Mouse (Mus musculus): ENCODE measurements around the gene Tnfsf11.

The Tnfsf11 gene

GRCm38 (mm10) chr14:78287906-78288800, 19.7 kb downstream of the Tnfsf11 start:
- DNase-seq (ENCODE audit: low read depth, low spot score) = peak; percentile 64

GRCm38 (mm10) chr14:78286011-78286548, 21.8 kb downstream of the Tnfsf11 start:
- peak; percentile 53 for DNase-seq (ENCODE audit: low read depth, low spot score)

- DNase-seq (ENCODE audit: low read depth, low spot score) = no peak
These were observed 25.4 kb downstream of the Tnfsf11 start for GRCm38 (mm10) chr14:78282490-78282889.

DNA sequence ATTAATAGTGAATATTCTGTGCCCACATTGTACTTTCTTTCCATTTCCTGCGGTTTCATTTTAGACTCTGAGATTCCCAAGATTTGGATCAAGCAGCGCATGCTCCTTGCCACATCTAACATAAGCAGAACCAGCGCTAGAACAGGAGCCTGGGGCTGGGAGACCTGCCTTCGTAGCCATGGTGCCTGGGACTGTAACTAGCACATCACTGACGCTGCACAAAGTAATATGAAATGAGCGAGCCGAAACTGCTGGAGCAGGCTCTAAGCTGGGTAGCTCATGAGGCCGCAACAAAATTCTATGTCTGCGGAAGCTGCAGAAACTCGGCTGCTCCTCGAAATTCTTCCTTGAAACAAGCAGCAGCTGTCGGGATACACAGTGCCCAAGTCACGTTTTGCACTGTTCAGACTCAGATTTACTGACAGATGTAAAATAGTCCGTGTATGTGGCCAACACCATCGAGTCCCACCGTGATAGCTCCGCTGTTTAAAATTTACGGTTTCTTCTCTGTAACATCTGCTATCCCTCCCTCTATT, 31.4 kb downstream of the Tnfsf11 start:
- DNase-seq (ENCODE audit: low read depth, low spot score) = no peak

DNA sequence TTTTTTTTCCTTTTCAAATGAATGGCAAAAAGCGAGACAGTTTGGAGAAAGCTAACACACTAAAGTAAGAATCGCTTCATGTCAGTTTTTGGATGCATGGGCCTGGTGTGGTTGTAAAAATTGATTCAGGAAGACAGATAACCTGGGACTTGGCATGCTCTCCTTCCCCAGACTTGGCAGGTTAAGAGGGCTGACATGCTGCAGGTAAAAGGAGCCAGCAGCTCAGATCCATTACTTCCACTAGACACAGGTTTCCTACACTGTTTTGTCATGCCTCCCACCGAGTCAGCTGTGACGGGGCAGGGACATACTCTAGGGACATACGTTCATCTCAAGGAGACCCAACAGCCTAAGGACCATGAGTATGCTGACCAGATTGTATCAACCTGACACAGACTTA, 33.0 kb downstream of the Tnfsf11 start:
- no peak for DNase-seq (ENCODE audit: low read depth, low spot score)

GRCm38 (mm10) chr14:78274146-78274545, 33.7 kb downstream of the Tnfsf11 start:
- DNase-seq (ENCODE audit: low read depth, low spot score) = no peak

- peak; percentile 54 for DNase-seq (ENCODE audit: low read depth, low spot score)
These were observed 34.3 kb downstream of the Tnfsf11 start for GRCm38 (mm10) chr14:78273571-78273970.

DNA sequence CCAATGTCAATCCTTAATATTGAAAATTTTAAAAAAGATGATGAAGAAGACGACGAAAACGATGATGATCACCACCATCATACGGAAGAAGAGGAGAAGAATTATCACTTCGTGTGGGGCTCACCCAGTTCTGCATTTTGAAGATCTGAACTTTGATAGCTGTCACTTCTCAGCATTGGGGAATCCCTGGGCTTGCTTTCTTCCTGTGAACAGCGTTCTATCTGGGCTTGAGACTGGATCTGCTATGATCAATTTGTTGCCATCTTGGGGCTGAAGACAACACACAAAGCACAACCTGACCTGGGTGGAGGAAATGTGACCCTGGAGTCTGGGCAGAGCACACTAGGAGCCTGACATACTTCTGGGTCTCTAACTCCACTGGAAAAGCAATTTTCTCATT, 43.0 kb downstream of the Tnfsf11 start:
- no peak for DNase-seq (ENCODE audit: low read depth, low spot score)

DNA sequence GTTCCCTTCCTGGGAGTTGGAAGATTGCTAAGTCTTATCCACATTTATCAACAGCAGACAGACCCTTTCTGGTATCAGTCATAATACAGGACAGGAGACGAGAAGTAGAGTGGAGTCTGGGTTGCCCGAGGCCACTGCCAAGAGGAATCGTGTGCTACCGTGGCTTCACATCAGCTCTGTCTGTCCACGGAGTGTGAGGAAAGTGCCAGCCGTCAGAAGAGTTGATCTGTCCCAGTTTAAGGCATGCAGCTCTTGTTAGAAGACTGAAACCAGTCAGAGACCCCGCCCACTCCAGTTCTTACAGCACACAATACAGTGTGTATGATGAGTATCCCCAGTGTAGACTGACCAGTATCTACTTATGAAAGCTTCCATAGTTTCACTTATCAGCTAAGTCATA, 45.2 kb downstream of the Tnfsf11 start:
- no peak for DNase-seq (ENCODE audit: low read depth, low spot score)

DNA sequence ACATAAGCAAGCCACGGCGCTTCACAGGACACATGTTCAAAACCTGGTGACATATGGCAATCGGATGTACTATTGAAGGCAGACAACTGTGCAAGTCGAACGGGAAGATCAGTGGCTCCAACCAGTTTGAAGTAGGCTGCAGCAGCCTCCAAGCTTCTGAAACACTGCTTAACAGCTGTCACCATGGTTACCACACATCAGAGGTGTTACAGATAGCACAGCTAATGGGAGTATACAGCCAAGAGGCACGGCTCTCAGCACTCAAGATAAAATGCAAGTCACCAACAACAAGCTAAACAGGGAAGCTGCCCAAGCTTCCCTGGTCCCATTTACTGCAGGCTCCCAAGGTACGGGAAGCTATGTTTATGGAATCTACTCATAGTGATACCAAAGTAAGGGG, 46.6 kb downstream of the Tnfsf11 start:
- DNase-seq (ENCODE audit: low read depth, low spot score) = no peak

GRCm38 (mm10) chr14:78254017-78254416, 53.8 kb downstream of the Tnfsf11 start:
- no peak for DNase-seq (ENCODE audit: low read depth, low spot score)

- DNase-seq (ENCODE audit: low read depth, low spot score) = peak; percentile 10
These were observed 61.2 kb downstream of the Tnfsf11 start for GRCm38 (mm10) chr14:78246601-78247000.

- peak; percentile 18 for DNase-seq (ENCODE audit: low read depth, low spot score)
These were observed 63.0 kb downstream of the Tnfsf11 start for GRCm38 (mm10) chr14:78244811-78245210.

- DNase-seq (ENCODE audit: low read depth, low spot score) = no peak
These were observed 68.5 kb downstream of the Tnfsf11 start for GRCm38 (mm10) chr14:78239346-78239745.

DNA sequence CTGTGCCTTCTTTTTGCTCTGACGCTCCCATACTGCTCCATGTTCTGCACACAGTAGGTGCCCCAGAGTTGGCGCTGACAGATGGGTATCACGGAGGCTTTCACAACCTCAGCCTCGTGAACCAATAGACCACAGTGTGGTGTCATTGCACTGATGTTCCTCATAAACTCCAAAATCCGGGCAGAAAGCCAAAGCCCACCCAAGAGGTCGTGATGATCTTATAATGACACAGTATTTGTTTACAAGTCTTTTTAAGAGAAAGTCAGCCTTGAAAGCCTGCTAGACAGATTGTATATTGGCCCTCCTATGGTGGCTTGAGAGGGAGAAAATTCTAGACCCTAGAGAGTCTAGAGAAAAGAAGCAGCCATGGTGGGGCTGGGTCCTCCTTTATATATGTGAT, 70.6 kb downstream of the Tnfsf11 start:
- DNase-seq (ENCODE audit: low read depth, low spot score) = no peak

DNA sequence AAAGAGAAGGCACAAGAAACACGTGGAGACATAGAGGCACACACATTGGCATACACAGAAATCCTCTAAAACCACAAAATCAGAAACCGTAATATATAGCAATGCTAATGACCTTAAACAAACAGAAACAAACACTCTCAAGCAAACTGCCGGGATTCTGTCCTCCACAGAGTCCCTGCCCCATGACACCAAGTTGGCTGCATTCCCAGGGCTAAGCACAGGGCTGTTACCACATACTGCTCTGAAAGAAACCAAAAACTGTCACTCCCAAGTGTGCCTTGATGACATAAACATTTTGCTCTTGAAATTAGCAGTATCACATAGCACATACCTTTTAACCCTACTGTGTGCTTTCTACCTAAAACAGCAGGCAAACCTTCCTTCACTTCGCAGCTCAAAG, 71.7 kb downstream of the Tnfsf11 start:
- DNase-seq (ENCODE audit: low read depth, low spot score) = no peak

GRCm38 (mm10) chr14:78235296-78235695, 72.5 kb downstream of the Tnfsf11 start:
- no peak for DNase-seq (ENCODE audit: low read depth, low spot score)

GRCm38 (mm10) chr14:78229012-78229411, 78.8 kb downstream of the Tnfsf11 start:
- no peak for DNase-seq (ENCODE audit: low read depth, low spot score)

All from mesoderm, embryonic 11.5 days (tissue).